Mouse (Mus musculus): ENCODE measurements around the gene Fam221b. TPM values are rescaled to one million over a fixed set of nuclear protein-coding genes. Genes with fewer than 3 reads are reported as not detected.

Fam221b gene
- polyA plus RNA-seq, 1 experiment from 2014 or later, result 2.0 TPM

Small RNAs within 50 kb of the gene (microRNA-seq; reads per million reads assigned to microRNA genes)
- not detected for gene Gm25262

Other genes starting within 250 kb of the Fam221b start
- gene Fam166b, start 240.0 kb downstream of the Fam221b start, polyA plus RNA-seq (2015; fragmentation: Nextera tagmentation; extraction: Ambion mirVana), result 1.1 and 1.4 TPM in 2 replicates
- gene Tesk1, start 227.2 kb downstream of the Fam221b start, polyA plus RNA-seq (2015; fragmentation: Nextera tagmentation; extraction: Ambion mirVana), result 8.9 and 9.2 TPM in 2 replicates
- gene Cd72, start 214.5 kb downstream of the Fam221b start, polyA plus RNA-seq (2015; fragmentation: Nextera tagmentation; extraction: Ambion mirVana), result 5.1 and 5.3 TPM in 2 replicates
- gene Sit1, start 185.4 kb downstream of the Fam221b start, polyA plus RNA-seq (2015; fragmentation: Nextera tagmentation; extraction: Ambion mirVana), result not detected in 2 replicates
- 83.6 and 99.8 TPM in 2 replicates for gene Ccdc107, start 176.2 kb downstream of the Fam221b start, polyA plus RNA-seq (2015; fragmentation: Nextera tagmentation; extraction: Ambion mirVana)
- 8.2 and 10.7 TPM in 2 replicates for gene Arhgef39, start 169.4 kb downstream of the Fam221b start, polyA plus RNA-seq (2015; fragmentation: Nextera tagmentation; extraction: Ambion mirVana)
- 0.23 and 0.47 TPM in 2 replicates for gene Car9, start 162.2 kb downstream of the Fam221b start, polyA plus RNA-seq (2015; fragmentation: Nextera tagmentation; extraction: Ambion mirVana)
- gene Tpm2, start 145.4 kb downstream of the Fam221b start, polyA plus RNA-seq (2015; fragmentation: Nextera tagmentation; extraction: Ambion mirVana), result 10.6 and 41.1 TPM in 2 replicates
- 90.8 and 94.1 TPM in 2 replicates for gene Creb3, start 106.8 kb downstream of the Fam221b start, polyA plus RNA-seq (2015; fragmentation: Nextera tagmentation; extraction: Ambion mirVana)
- 56.2 and 61.1 TPM in 2 replicates for gene Tln1, start 106.5 kb downstream of the Fam221b start, polyA plus RNA-seq (2015; fragmentation: Nextera tagmentation; extraction: Ambion mirVana)
- 17.8 and 23.5 TPM in 2 replicates for gene Rgp1, start 90.4 kb downstream of the Fam221b start, polyA plus RNA-seq (2015; fragmentation: Nextera tagmentation; extraction: Ambion mirVana)
- 54.0 and 59.3 TPM in 2 replicates for gene Gba2, start 90.3 kb downstream of the Fam221b start, polyA plus RNA-seq (2015; fragmentation: Nextera tagmentation; extraction: Ambion mirVana)
- 0.71 and 0.94 TPM in 2 replicates for gene Msmp, start 84.7 kb downstream of the Fam221b start, polyA plus RNA-seq (2015; fragmentation: Nextera tagmentation; extraction: Ambion mirVana)
- gene Npr2, start 37.2 kb downstream of the Fam221b start, polyA plus RNA-seq (2015; fragmentation: Nextera tagmentation; extraction: Ambion mirVana), result 10.8 and 12.6 TPM in 2 replicates
- 9.3 and 10.3 TPM in 2 replicates for gene Spag8, start 15.6 kb downstream of the Fam221b start, polyA plus RNA-seq (2015; fragmentation: Nextera tagmentation; extraction: Ambion mirVana)
- gene Hint2, start 12.7 kb downstream of the Fam221b start, polyA plus RNA-seq (2015; fragmentation: Nextera tagmentation; extraction: Ambion mirVana), result 68.7 and 77.8 TPM in 2 replicates
- gene Tmem8b, start 174 bp downstream of the Fam221b start, polyA plus RNA-seq (2015; fragmentation: Nextera tagmentation; extraction: Ambion mirVana), result 12.0 and 13.9 TPM in 2 replicates
- 0.06 TPM in 1 of 2 replicates, not detected in the other for gene Olfr70, start 31.7 kb upstream of the Fam221b start, polyA plus RNA-seq (2015; fragmentation: Nextera tagmentation; extraction: Ambion mirVana)
- 0.11 TPM in 1 of 2 replicates, not detected in the other for gene Olfr71, start 41.1 kb upstream of the Fam221b start, polyA plus RNA-seq (2015; fragmentation: Nextera tagmentation; extraction: Ambion mirVana)
- gene Hrct1, start 58.0 kb upstream of the Fam221b start, polyA plus RNA-seq (2015; fragmentation: Nextera tagmentation; extraction: Ambion mirVana), result 0.49 and 0.75 TPM in 2 replicates
- gene Spaar, start 60.9 kb upstream of the Fam221b start, polyA plus RNA-seq (2015; fragmentation: Nextera tagmentation; extraction: Ambion mirVana), result 0.04 TPM in 1 of 2 replicates, not detected in the other
- not detected in 2 replicates for gene Olfr159, start 101.9 kb upstream of the Fam221b start, polyA plus RNA-seq (2015; fragmentation: Nextera tagmentation; extraction: Ambion mirVana)
- gene Olfr156, start 154.8 kb upstream of the Fam221b start, polyA plus RNA-seq (2015; fragmentation: Nextera tagmentation; extraction: Ambion mirVana), result not detected in 2 replicates
- not detected in 2 replicates for gene Olfr157, start 171.1 kb upstream of the Fam221b start, polyA plus RNA-seq (2015; fragmentation: Nextera tagmentation; extraction: Ambion mirVana)
- gene Olfr155, start 182.4 kb upstream of the Fam221b start, polyA plus RNA-seq (2015; fragmentation: Nextera tagmentation; extraction: Ambion mirVana), result not detected in 2 replicates
- 4.9 and 5.4 TPM in 2 replicates for gene Reck, start 206.4 kb upstream of the Fam221b start, polyA plus RNA-seq (2015; fragmentation: Nextera tagmentation; extraction: Ambion mirVana)